Mouse (Mus musculus) forebrain, embryonic 14.5 days (tissue): ENCODE results near the gene Deaf1. TPM values are rescaled to one million over a fixed set of nuclear protein-coding genes. Genes with fewer than 3 reads are reported as not detected.

Experiments used
- ATAC-seq: fragments of 200-750 bp; cut with Nextera tagmentation; 2 replicates; pipeline ENCODE4 v1.8.0; 2017; ENCODE audit warnings: mild to moderate bottlenecking, moderate library complexity
- DNase-seq: peaks from one replicate; pipeline ENCODE4 v3.0.0-alpha.2; 2015; ENCODE audit warnings: low spot score
- H3K27ac ChIP-seq: fragments of 300-500 bp; sonication (generic); 2 replicates; pipeline ENCODE4 v1.5.1; 2014; ENCODE audit warnings: low read depth, mild to moderate bottlenecking, control low read depth, low read length, moderate library complexity
- H3K27me3 ChIP-seq: fragments of 300-500 bp; sonication (generic); replicated peaks from 2 replicates; pipeline ENCODE4 v1.6.1; 2014; ENCODE audit warnings: low read length, control low read depth, mixed read lengths; ENCODE audit not compliant: control insufficient read depth, insufficient read depth
- H3K36me3 ChIP-seq: fragments of 300-500 bp; sonication (generic); 2 replicates; pipeline ENCODE4 v1.6.1; 2014; ENCODE audit warnings: low read length, control low read depth; ENCODE audit not compliant: control insufficient read depth, insufficient read depth
- H3K4me1 ChIP-seq: fragments of 300-500 bp; sonication (generic); 2 replicates; pipeline ENCODE4 v1.6.1; 2014; ENCODE audit warnings: antibody characterized with exemption, low read length, control low read depth; ENCODE audit not compliant: control insufficient read depth, insufficient read depth
- H3K4me2 ChIP-seq: fragments of 300-500 bp; sonication (generic); 2 replicates; pipeline ENCODE4 v1.6.1; 2014; ENCODE audit warnings: mild to moderate bottlenecking, control low read depth, low read length
- H3K4me3 ChIP-seq: fragments of 300-500 bp; sonication (generic); 2 replicates; pipeline ENCODE4 v1.5.1; 2014; ENCODE audit warnings: low read depth, low read length, control low read depth
- H3K9ac ChIP-seq: fragments of 300-500 bp; sonication (generic); 2 replicates; pipeline ENCODE4 v1.6.1; 2014; ENCODE audit warnings: mild to moderate bottlenecking, low read length, control low read depth, moderate library complexity
- H3K9me3 ChIP-seq: fragments of 300-500 bp; sonication (generic); replicated peaks from 2 replicates; pipeline ENCODE4 v1.6.1; 2016; ENCODE audit warnings: low read length, control low read depth, mixed read lengths; ENCODE audit not compliant: control insufficient read depth
- WGBS: fragments of 180-500 bp; shearing (Covaris S2); extraction: QIAGEN DNeasy Blood & Tissue Kit; methylation state at CpG from one replicate; pipeline ENCODE4 v1.1.7; 2014; 5-methylcytosine and 5-hydroxymethylcytosine counted together
- polyA plus RNA-seq: library from polyadenylated mRNA; unstranded; fragments of >200 nt; fragmentation: Nextera tagmentation; extraction: Ambion mirVana; gene quantifications from 2 replicates; pipeline ENCODE4 v1.2.1, GENCODE M21; 2014

The Deaf1 gene
- polyA plus RNA-seq, 1 experiment from 2014 or later: 118 TPM

DNA sequence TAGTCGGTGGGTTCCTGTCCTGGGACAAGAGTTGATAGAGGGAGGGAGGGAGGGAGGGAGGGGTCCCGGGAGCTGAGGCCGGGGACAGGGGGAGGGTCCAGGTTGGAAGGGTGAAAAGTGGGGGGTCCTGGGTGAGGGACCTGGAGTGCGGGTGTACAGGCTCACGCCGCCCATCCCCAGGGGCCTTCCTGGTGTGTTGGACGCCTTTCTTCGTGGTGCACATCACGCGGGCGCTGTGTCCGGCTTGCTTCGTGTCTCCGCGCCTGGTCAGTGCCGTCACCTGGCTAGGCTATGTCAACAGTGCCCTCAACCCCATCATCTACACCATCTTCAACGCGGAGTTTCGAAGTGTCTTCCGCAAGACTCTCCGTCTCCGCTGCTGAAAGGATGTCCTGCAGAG, 33.0 kb downstream of the Deaf1 start:
- Histone ChIP-seq H3K9ac (no peak overlapping the region), H3K4me1 (peaks cover 9% of the 10 kb centered on the region; the same call in 1 of the 2 replicates), H3K9me3 (no peaks in the 10 kb centered on the region), H3K27me3 (peaks cover 45% of the 10 kb centered on the region), H3K27ac (no peak overlapping the region), H3K36me3 (peaks cover 20% of the 10 kb centered on the region), H3K4me3 (peak overlapping the region; percentile 31), H3K4me2 (peak overlapping the region; percentile 59)
- no peak for DNase-seq
- ATAC-seq: no peak
- WGBS: 11% methylated on average over 20 of the region's 22 CpGs

GRCm38 (mm10) chr7:141293852-141294471, 33.5 kb downstream of the Deaf1 start:
- Histone ChIP-seq H3K27me3 (peaks cover 45% of the 10 kb centered on the region), H3K4me2 (peak overlapping the region; percentile 59), H3K4me1 (peaks cover 9% of the 10 kb centered on the region; the same call in 1 of the 2 replicates), H3K36me3 (peaks cover 15% of the 10 kb centered on the region), H3K9ac (peak overlapping the region; percentile 40; the same call in 1 of the 2 replicates), H3K27ac (no peak overlapping the region), H3K4me3 (peak overlapping the region; percentile 31), H3K9me3 (no peaks in the 10 kb centered on the region)
- DNase-seq: no peak
- no peak for ATAC-seq
- under 1% methylated on average over 52 of the region's 53 CpGs for WGBS

DNA sequence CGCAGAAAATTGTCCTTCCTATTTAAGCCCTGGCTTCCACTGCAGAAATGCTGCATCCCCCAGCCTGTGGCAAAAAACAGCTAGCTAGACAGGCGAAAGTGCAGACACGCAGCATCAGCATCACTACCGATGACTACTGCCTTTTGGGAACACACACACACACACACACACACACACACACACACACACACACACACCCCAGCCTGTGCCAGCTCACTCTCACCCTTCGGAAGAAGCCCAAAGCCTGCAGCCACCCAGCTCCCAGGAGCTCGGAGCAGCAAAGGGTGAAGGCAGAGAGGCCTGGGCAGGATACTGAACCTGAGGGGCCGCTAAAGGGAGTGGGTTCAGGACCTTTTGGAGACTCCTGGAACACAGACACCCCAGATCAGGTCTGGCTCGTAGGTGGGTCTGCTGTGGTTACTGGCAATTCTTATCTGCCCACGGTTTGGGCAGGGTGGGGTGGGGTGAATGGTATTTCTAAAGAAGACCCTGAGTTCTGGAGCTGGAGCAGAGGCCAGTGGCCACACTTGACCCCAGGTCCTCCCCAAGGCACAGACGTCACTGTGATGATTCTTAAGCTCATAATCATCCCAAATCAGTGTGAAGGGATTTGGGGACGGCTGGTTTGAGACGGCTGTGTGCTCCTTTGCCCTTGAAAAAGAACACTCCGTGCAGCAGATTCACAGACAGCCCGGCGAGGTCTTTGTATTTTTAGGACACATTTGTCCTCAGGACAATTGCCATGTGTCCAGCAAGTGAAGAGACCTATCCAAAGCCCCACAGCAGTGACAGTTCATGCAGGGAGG, 34.7 kb downstream of the Deaf1 start:
- Histone ChIP-seq H3K9me3 (no peaks in the 10 kb centered on the region), H3K4me3 (peak overlapping the region; percentile 45), H3K9ac (peak overlapping the region; percentile 70), H3K4me1 (peaks cover 9% of the 10 kb centered on the region; the same call in 1 of the 2 replicates), H3K36me3 (peaks cover 11% of the 10 kb centered on the region), H3K4me2 (peak overlapping the region; percentile 94), H3K27ac (no peak overlapping the region), H3K27me3 (peaks cover 45% of the 10 kb centered on the region)
- no peak; the same call in 1 of the 2 replicates for ATAC-seq
- WGBS: 32% methylated on average over 15 of the region's 15 CpGs
- DNase-seq: no peak

DNA sequence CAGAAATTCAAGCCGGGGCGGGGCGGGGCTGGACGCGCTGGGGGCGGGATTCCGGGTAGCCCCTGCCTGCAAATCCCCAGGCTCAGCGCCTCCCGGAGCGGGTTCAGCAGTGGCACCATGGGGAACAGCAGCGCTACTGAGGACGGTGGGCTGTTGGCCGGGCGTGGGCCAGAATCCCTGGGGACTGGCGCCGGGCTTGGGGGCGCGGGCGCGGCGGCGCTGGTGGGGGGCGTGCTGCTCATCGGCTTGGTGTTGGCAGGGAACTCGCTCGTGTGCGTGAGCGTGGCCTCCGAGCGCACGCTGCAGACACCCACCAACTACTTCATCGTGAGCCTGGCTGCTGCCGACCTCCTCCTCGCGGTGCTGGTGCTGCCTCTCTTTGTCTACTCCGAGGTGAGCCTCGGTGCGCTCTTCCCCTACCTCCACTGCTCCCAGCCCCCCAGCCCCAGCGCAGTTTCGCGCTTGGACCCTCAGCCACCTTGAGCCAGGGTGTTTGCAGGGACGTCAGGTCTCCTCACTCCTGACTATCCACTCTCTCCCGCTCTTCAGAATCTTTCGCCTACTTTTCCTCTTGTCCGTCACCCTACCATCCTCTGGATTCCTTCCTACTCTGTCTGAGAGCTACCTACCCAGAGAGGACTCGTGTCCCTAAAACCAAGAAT, 35.4 kb downstream of the Deaf1 start, which contains the start of gene Drd4:
Gene Drd4 (plus strand): TSS at position 86 of the 662 bp plus-strand sequence.
- peak within 1 kb of the TSS; percentile 70 for H3K9ac ChIP-seq
- peaks cover 9% of the 10 kb centered on the region; the same call in 1 of the 2 replicates for H3K4me1 ChIP-seq
- H3K9me3 ChIP-seq: no peaks in the 10 kb centered on the region
- H3K36me3 ChIP-seq: peaks cover 6% of the 10 kb centered on the region
- WGBS: under 1% methylated on average over 46 of the region's 46 CpGs
- ATAC-seq: peak; percentile 70
- H3K4me3 ChIP-seq: peak within 1 kb of the TSS; percentile 45
- peak; percentile 57 for DNase-seq
- H3K4me2 ChIP-seq: peak within 1 kb of the TSS; percentile 94
- H3K27me3 ChIP-seq: peaks cover 45% of the 10 kb centered on the region
- no peak within 1 kb of the TSS for H3K27ac ChIP-seq

DNA sequence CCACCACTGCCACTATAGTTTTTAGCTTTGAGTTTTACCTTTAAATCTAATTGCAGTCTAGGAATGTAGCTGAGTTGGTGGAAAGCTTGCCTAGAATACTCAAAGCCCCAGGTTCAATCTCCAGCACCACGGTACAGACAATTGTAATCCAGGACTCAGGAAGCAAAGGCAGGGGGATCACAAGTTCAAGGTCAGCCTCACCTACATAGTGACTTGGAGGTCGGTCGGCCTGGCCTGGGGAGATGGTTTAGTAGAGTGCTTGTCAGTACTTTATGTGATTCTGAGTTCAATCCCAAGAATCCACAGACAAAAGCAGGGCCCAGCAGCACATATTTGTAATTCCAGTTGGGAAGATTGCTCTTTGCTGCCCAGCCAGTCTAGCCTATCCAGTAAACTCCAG, 39.4 kb downstream of the Deaf1 start:
- ATAC-seq: no peak
- H3K36me3 ChIP-seq: no peaks in the 10 kb centered on the region
- WGBS: 91% methylated on average over 3 of the region's 3 CpGs
- H3K9me3 ChIP-seq: no peaks in the 10 kb centered on the region
- H3K9ac ChIP-seq: no peak overlapping the region
- H3K4me3 ChIP-seq: no peak overlapping the region
- DNase-seq: no peak
- H3K27ac ChIP-seq: no peak overlapping the region
- H3K4me1 ChIP-seq: 0 out of 2 replicates have a peak, but pooled peaks cover 2% of the 10 kb centered on the region
- no peak overlapping the region for H3K4me2 ChIP-seq
- peaks cover 19% of the 10 kb centered on the region for H3K27me3 ChIP-seq

DNA sequence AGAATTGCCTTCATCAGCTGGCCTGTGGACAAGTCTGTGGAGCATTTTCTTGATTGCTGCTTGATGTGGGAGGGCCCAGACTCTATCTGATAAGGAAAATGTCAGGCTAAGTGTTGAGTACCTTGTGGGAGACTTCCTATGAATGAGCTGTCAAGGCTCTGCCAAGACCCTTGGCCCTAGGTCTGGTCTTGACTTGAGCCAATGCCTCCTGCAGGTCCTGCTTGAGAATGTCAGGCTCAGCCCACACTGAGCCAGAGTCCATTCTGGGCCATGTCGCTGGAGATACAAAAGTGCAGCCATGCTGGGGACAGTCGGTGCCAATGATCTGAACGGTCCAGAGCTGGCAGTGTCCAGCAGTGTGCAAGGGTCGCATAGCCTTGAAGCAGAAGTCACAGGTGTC, 44.7 kb downstream of the Deaf1 start:
- Histone ChIP-seq H3K27ac (no peak overlapping the region), H3K4me3 (no peak overlapping the region), H3K4me1 (no peaks in the 10 kb centered on the region), H3K27me3 (no peaks in the 10 kb centered on the region), H3K9me3 (no peaks in the 10 kb centered on the region), H3K36me3 (no peaks in the 10 kb centered on the region), H3K9ac (no peak overlapping the region), H3K4me2 (no peak overlapping the region)
- no peak for DNase-seq
- no peak for ATAC-seq
- whole genome bisulfite sequencing: 85% methylated on average over 4 of the region's 4 CpGs

GRCm38 (mm10) chr7:141281442-141281841, 46.0 kb downstream of the Deaf1 start:
- Histone ChIP-seq H3K27me3 (no peaks in the 10 kb centered on the region), H3K9ac (no peak overlapping the region), H3K4me3 (no peak overlapping the region), H3K9me3 (no peaks in the 10 kb centered on the region), H3K4me2 (no peak overlapping the region), H3K27ac (no peak overlapping the region), H3K4me1 (no peaks in the 10 kb centered on the region), H3K36me3 (no peaks in the 10 kb centered on the region)
- peak; percentile 48 for DNase-seq
- peak; percentile 65 for ATAC-seq
- WGBS: 24% methylated on average over 6 of the region's 6 CpGs

- no peaks in the 10 kb centered on the region for H3K36me3 ChIP-seq
- peak within 1 kb of the TSS; percentile 40 for H3K4me3 ChIP-seq
- H3K9ac ChIP-seq: peak within 1 kb of the TSS; percentile 61
- H3K27me3 ChIP-seq: no peaks in the 10 kb centered on the region
- peak within 1 kb of the TSS; percentile 90 for H3K4me2 ChIP-seq
- H3K4me1 ChIP-seq: no peaks in the 10 kb centered on the region
- ATAC-seq: peak; percentile 64
- peak; percentile 61 for DNase-seq
- no peak within 1 kb of the TSS for H3K27ac ChIP-seq
- no peaks in the 10 kb centered on the region for H3K9me3 ChIP-seq
- WGBS: 2% methylated on average over 41 of the region's 46 CpGs
Observed at GRCm38 (mm10) chr7:141278766-141279590, 48.5 kb downstream of the Deaf1 start, which contains the start of gene Sct. Gene Sct (minus strand): TSS chr7:141279133.
